Comparison of ENCODE assay signal across 9 mouse cellular contexts in the genomic region with DNA sequence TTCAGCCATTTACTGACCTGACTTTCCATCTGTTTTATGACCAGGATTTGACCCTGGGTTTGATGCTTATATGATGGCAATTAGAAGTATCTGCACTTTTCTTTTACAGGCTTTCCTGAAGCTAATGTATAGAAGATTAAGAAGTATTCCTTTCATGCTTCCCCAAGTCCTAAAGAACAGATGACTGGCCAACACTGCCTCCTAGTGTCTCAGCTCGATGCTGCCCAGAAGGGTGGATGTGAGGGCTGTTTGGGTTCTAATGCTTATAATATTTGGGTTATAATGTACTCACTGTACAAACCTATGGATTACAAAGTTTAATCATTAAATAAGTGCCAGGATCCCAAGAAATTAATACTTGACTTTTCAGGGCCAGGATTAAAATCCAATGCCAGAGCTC. TPM values are rescaled to one million over a fixed set of nuclear protein-coding genes. Genes with fewer than 3 reads are reported as not detected.
A peak's percentile ranks its signal among the peaks of the same experiment; 100 is the strongest.
DNase-seq lines count a peak whose midpoint lies in the region; ATAC-seq lines count a peak whose summit lies in the region.
"Had no signal": no experiment of that assay in that cellular context is flagged by ENCODE, and none has a peak within 500 bp of the region (broad histone marks: within the 10 kb centered on the region; RNA-seq: fewer than 3 reads in every experiment).

No protein-coding gene starts in this region.

- ATAC-seq in kidney, embryonic 14.5 days (ENCODE audit: low FRiP score, low TSS enrichment), result no peak

- H3K4me3 ChIP-seq in kidney, embryonic 14.5 days (ENCODE audit: low read length), result no peak overlapping the region
- H3K4me3 ChIP-seq: lung, embryonic 15.5 days had no signal

- H3K9ac ChIP-seq in kidney, embryonic 14.5 days (ENCODE audit: low read depth, low read length), result no peak overlapping the region
- H3K9ac ChIP-seq: lung, embryonic 15.5 days had no signal

- no peaks in the 10 kb centered on the region for H3K36me3 ChIP-seq in kidney, embryonic 14.5 days (ENCODE audit: control insufficient read depth, insufficient read depth, low read length)
- H3K36me3 ChIP-seq: lung, embryonic 15.5 days had no signal

- peak; percentile 39 for DNase-seq in kidney, adult 18-20 months
- DNase-seq in CD4-positive helper T cell, adult 2 months (ENCODE audit: low read depth, low spot score), result peak; percentile 25
- DNase-seq in Muller cell, postnatal 12 days (ENCODE audit: inconsistent ontology term), result peak; percentile 34
- DNase-seq in cerebellum, postnatal 25 days, result peak; percentile 63 to 78
- peak; percentile 64 for DNase-seq in kidney, postnatal 10 days
- peak; percentile 78 for DNase-seq in retina, embryonic 14.5 days (ENCODE audit: low spot score)
- no peak for DNase-seq in MN1 (ENCODE audit: low spot score)

- no peaks in the 10 kb centered on the region for H3K27me3 ChIP-seq in kidney, embryonic 14.5 days (ENCODE audit: control insufficient read depth, insufficient read depth, low read length)
- H3K27me3 ChIP-seq: lung, embryonic 15.5 days had no signal

- H3K4me1 ChIP-seq in kidney, embryonic 14.5 days (ENCODE audit: control insufficient read depth, insufficient read depth, low read length), result no peaks in the 10 kb centered on the region
- H3K4me1 ChIP-seq: lung, embryonic 15.5 days had no signal

- no peaks in the 10 kb centered on the region for H3K9me3 ChIP-seq in kidney, embryonic 14.5 days (ENCODE audit: control insufficient read depth, low read length)
- H3K9me3 ChIP-seq: lung, embryonic 15.5 days had no signal

- no peak overlapping the region for H3K4me2 ChIP-seq in kidney, embryonic 14.5 days (replicated peaks; ENCODE audit: low read depth, low read length)
- H3K4me2 ChIP-seq: lung, embryonic 15.5 days had no signal

- no peak overlapping the region for H3K27ac ChIP-seq in kidney, embryonic 14.5 days (ENCODE audit: low read depth, low read length)
- H3K27ac ChIP-seq: lung, embryonic 15.5 days had no signal

- 22% methylated on average over 1 of the region's 1 CpGs for WGBS in kidney, embryonic 14.5 days

RNA-seq across cellular contexts. Expression of a gene that starts 25.5 kb away (rescaled TPM):
- polyA plus RNA-seq in kidney, embryonic 14.5 days (2014; fragmentation: Nextera tagmentation; extraction: Ambion mirVana), result 5.0 and 5.7 TPM in 2 replicates

RNA-seq across cellular contexts. Expression of a gene that starts 28.7 kb away (rescaled TPM):
- polyA plus RNA-seq in kidney, embryonic 14.5 days (2014; fragmentation: Nextera tagmentation; extraction: Ambion mirVana), result 8.4 and 10.6 TPM in 2 replicates
